Mouse (Mus musculus) midbrain, embryonic 14.5 days (tissue): ENCODE data around the gene Nudt21. TPM values are rescaled to one million over a fixed set of nuclear protein-coding genes. Genes with fewer than 3 reads are reported as not detected.

ENCODE experiments used
- ATAC-seq: fragments of 200-750 bp; cut with Nextera tagmentation; 2 replicates; pipeline ENCODE4 v1.8.0; 2017; ENCODE audit warnings: moderate number of reproducible peaks, moderate library complexity; ENCODE audit not compliant: low FRiP score, low TSS enrichment
- DNase-seq: peaks from one replicate; pipeline ENCODE4 v3.0.0-alpha.2; 2015
- H3K27ac ChIP-seq: fragments of 300-500 bp; sonication (generic); replicated peaks from 2 replicates; pipeline ENCODE4 v1.5.1; 2014; ENCODE audit warnings: mild to moderate bottlenecking, low read depth, low read length, moderate library complexity
- H3K27me3 ChIP-seq: fragments of 300-500 bp; sonication (generic); 2 replicates; pipeline ENCODE4 v1.6.1; 2014; ENCODE audit warnings: low read length, control low read depth, mixed read lengths; ENCODE audit not compliant: control insufficient read depth, insufficient read depth
- H3K36me3 ChIP-seq: fragments of 300-500 bp; sonication (generic); 2 replicates; pipeline ENCODE4 v1.6.1; 2014; ENCODE audit warnings: low read length, control low read depth; ENCODE audit not compliant: control insufficient read depth, insufficient read depth
- H3K4me1 ChIP-seq: fragments of 300-500 bp; sonication (generic); 2 replicates; pipeline ENCODE4 v1.6.1; 2014; ENCODE audit warnings: mild to moderate bottlenecking, antibody characterized with exemption, low read length, control low read depth; ENCODE audit not compliant: control insufficient read depth, insufficient read depth
- H3K4me2 ChIP-seq: fragments of 300-500 bp; sonication (generic); 2 replicates; pipeline ENCODE4 v1.6.1; 2014; ENCODE audit warnings: mild to moderate bottlenecking, low read length, moderate library complexity
- H3K4me3 ChIP-seq: fragments of 300-500 bp; sonication (generic); replicated peaks from 2 replicates; pipeline ENCODE4 v1.5.1; 2014; ENCODE audit warnings: low read depth, low read length
- H3K9ac ChIP-seq: fragments of 300-500 bp; sonication (generic); replicated peaks from 2 replicates; pipeline ENCODE4 v1.6.1; 2014; ENCODE audit warnings: mild to moderate bottlenecking, low read length, moderate library complexity
- H3K9me3 ChIP-seq: fragments of 300-500 bp; sonication (generic); 2 replicates; pipeline ENCODE4 v1.6.1; 2016; ENCODE audit warnings: low read length, control low read depth, mixed read lengths; ENCODE audit not compliant: control insufficient read depth
- WGBS: fragments of 180-500 bp; shearing (Covaris S2); extraction: QIAGEN DNeasy Blood & Tissue Kit; methylation state at CpG from one replicate; pipeline ENCODE4 v1.1.7; 2014; 5-methylcytosine and 5-hydroxymethylcytosine counted together
- polyA plus RNA-seq: library from polyadenylated mRNA; unstranded; fragments of >200 nt; fragmentation: Nextera tagmentation; extraction: Ambion mirVana; gene quantifications from 2 replicates; pipeline ENCODE4 v1.2.1, GENCODE M21; 2014

Gene Nudt21
- polyA plus RNA-seq, 1 experiment from 2014 or later: 120 TPM

- Histone ChIP-seq H3K27me3 (no peaks in the 10 kb centered on the region), H3K4me1 (no peaks in the 10 kb centered on the region), H3K9me3 (no peaks in the 10 kb centered on the region), H3K4me2 (no peak overlapping the region), H3K9ac (no peak overlapping the region), H3K4me3 (no peak overlapping the region), H3K36me3 (peaks cover 80% of the 10 kb centered on the region), H3K27ac (no peak overlapping the region)
- DNase-seq (no peak), ATAC-seq (no peak)
- WGBS: 96% methylated on average over 6 of the region's 6 CpGs
Measured at GRCm38 (mm10) chr8:93976446-93977211, 60.2 kb downstream of the Nudt21 start.

GRCm38 (mm10) chr8:93975358-93975757, 61.5 kb downstream of the Nudt21 start:
- no peaks in the 10 kb centered on the region for H3K9me3 ChIP-seq
- no peak overlapping the region for H3K4me3 ChIP-seq
- H3K36me3 ChIP-seq: peaks cover 72% of the 10 kb centered on the region
- no peak overlapping the region for H3K9ac ChIP-seq
- no peak for ATAC-seq
- DNase-seq: no peak
- H3K27ac ChIP-seq: no peak overlapping the region
- no peak overlapping the region for H3K4me2 ChIP-seq
- 92% methylated on average over 2 of the region's 2 CpGs for WGBS
- H3K27me3 ChIP-seq: no peaks in the 10 kb centered on the region
- H3K4me1 ChIP-seq: no peaks in the 10 kb centered on the region

- ATAC-seq (no peak), DNase-seq (no peak)
- Histone ChIP-seq H3K9me3 (no peaks in the 10 kb centered on the region), H3K4me1 (no peaks in the 10 kb centered on the region), H3K27ac (no peak overlapping the region), H3K9ac (no peak overlapping the region), H3K36me3 (peaks cover 66% of the 10 kb centered on the region), H3K27me3 (no peaks in the 10 kb centered on the region), H3K4me2 (no peak overlapping the region), H3K4me3 (no peak overlapping the region)
- 92% methylated on average over 11 of the region's 11 CpGs for WGBS
Measured at GRCm38 (mm10) chr8:93974602-93975186, 62.1 kb downstream of the Nudt21 start.

GRCm38 (mm10) chr8:93973831-93974375, 62.9 kb downstream of the Nudt21 start:
- 96% methylated on average over 13 of the region's 13 CpGs for WGBS
- H3K4me3 ChIP-seq: no peak overlapping the region
- H3K4me2 ChIP-seq: no peak overlapping the region
- H3K27ac ChIP-seq: no peak overlapping the region
- H3K36me3 ChIP-seq: peaks cover 60% of the 10 kb centered on the region
- H3K9ac ChIP-seq: no peak overlapping the region
- no peaks in the 10 kb centered on the region for H3K9me3 ChIP-seq
- H3K4me1 ChIP-seq: no peaks in the 10 kb centered on the region
- no peak for ATAC-seq
- no peaks in the 10 kb centered on the region for H3K27me3 ChIP-seq
- DNase-seq: no peak

DNA sequence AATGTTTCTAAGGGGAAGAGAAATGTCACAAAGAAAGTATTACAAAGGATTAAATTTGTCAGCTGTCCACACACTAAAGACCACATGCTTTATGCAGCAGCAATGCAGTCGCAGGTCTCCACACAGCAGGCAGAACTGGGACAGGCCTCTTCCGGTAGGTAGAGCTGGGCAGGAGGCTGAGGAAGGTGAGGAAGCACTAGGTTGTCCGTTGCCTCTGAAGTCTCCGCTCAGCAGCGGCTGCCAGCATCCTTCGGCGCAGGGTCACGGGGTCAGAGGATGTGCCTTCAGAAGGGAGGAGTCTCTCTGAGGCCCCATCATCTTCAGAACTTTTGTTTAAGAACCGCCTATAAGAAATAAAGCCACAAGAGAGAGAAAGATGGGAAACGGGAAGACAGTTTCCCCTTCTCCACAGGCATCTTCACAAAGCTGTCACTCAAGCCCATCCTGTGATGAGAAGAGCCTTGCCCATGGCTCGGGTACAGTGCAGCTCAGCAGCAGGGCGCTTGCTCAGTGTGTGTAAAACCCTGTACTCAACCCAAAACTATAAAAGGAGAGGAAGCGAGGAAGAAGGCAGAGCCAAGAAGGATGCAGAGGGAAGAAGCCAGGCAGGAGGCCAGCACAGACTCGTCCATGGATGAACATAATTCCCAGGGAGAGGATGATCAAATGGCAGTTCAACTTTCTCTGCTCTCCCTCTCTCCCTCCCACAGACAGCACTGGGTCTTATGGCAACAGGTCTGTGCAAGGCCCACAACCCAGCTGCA, 63.7 kb downstream of the Nudt21 start:
- DNase-seq (no peak), ATAC-seq (no peak)
- no peak overlapping the region for H3K27ac ChIP-seq
- peaks cover 59% of the 10 kb centered on the region for H3K36me3 ChIP-seq
- H3K27me3 ChIP-seq: no peaks in the 10 kb centered on the region
- H3K9ac ChIP-seq: no peak overlapping the region
- no peaks in the 10 kb centered on the region for H3K9me3 ChIP-seq
- 87% methylated on average over 14 of the region's 14 CpGs for WGBS
- H3K4me3 ChIP-seq: no peak overlapping the region
- H3K4me2 ChIP-seq: no peak overlapping the region
- H3K4me1 ChIP-seq: no peaks in the 10 kb centered on the region

DNA sequence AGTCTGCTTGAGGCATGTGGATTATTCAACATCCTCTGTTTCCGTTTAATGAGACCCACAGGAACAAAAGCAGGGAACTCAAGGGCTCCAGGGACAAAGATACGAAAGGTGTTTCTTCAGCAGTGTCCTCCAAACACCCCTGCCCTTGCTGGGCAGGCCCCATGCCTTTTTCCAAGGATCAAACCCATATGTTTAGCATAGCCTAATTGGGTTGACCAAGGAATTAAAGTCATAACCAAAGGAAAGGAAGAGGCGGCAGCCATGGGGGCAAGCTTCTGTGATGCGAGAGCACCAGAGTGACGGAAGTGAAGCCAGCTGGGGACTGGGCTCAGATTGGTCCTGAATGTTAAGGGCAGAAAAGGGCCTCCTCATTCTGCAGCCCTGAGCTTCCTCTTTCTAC, 64.6 kb downstream of the Nudt21 start:
- WGBS: 81% methylated on average over 5 of the region's 5 CpGs
- H3K9ac ChIP-seq: no peak overlapping the region
- H3K36me3 ChIP-seq: peaks cover 59% of the 10 kb centered on the region
- no peaks in the 10 kb centered on the region for H3K9me3 ChIP-seq
- H3K4me3 ChIP-seq: no peak overlapping the region
- no peak for ATAC-seq
- H3K27ac ChIP-seq: 0 out of 2 replicates have a peak overlapping the region, but pooled peaks have one; percentile 26
- no peak for DNase-seq
- no peak overlapping the region for H3K4me2 ChIP-seq
- H3K27me3 ChIP-seq: no peaks in the 10 kb centered on the region
- H3K4me1 ChIP-seq: no peaks in the 10 kb centered on the region

- Histone ChIP-seq H3K4me3 (no peak overlapping the region), H3K4me1 (no peaks in the 10 kb centered on the region), H3K4me2 (no peak overlapping the region), H3K9me3 (no peaks in the 10 kb centered on the region), H3K27ac (no peak overlapping the region), H3K27me3 (no peaks in the 10 kb centered on the region), H3K9ac (no peak overlapping the region), H3K36me3 (peaks cover 63% of the 10 kb centered on the region)
- WGBS: 94% methylated on average over 10 of the region's 10 CpGs
- DNase-seq: no peak
- ATAC-seq: no peak
Measured at GRCm38 (mm10) chr8:93971451-93971850, 65.4 kb downstream of the Nudt21 start.

DNA sequence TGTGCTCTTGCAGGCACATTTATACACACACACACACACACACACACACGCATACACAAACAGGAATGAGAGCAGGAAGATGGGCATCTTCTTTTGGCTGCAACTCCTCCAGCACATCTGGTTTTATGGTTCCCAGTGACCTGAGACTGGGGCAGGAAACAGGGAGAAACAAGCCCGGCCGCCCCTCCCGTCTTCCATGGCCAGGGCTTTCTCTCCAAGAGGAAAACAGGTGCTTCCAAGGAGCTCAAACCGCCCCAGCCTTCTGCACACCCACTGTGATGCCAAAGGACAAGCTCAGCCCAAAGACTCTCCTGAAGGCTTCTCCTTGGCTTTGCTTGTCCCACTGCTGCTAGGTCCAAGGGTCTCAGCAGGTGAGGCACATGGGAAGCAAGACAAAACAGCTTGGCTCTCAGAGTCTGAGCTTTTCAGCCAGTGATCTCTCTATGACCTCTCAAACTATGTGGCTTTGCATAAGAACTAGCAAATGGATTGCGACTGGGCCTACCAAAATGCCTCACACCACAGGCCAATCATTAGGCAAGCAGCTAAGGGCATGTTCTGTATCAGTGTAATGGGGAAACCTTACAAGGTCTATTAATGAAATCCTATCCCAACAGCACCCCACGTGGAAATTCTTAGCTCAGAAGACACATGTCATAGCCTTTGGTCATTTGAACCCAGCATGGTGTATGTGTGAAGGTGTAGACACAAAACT, 67.0 kb downstream of the Nudt21 start:
- H3K27ac ChIP-seq: no peak overlapping the region
- no peaks in the 10 kb centered on the region for H3K27me3 ChIP-seq
- H3K4me2 ChIP-seq: no peak overlapping the region
- H3K9me3 ChIP-seq: no peaks in the 10 kb centered on the region
- no peak for DNase-seq
- WGBS: 83% methylated on average over 7 of the region's 7 CpGs
- H3K4me1 ChIP-seq: no peaks in the 10 kb centered on the region
- peaks cover 67% of the 10 kb centered on the region for H3K36me3 ChIP-seq
- H3K9ac ChIP-seq: no peak overlapping the region
- H3K4me3 ChIP-seq: no peak overlapping the region
- ATAC-seq: no peak
